Mouse (Mus musculus) midbrain, embryonic 16.5 days (tissue): Measurements from ENCODE around the gene Cntn2. TPM values are rescaled to one million over a fixed set of nuclear protein-coding genes. Genes with fewer than 3 reads are reported as not detected.

Experiments used
- ATAC-seq: fragments of 200-750 bp; cut with Nextera tagmentation; 2 replicates; pipeline ENCODE4 v1.8.0; 2017; ENCODE audit warnings: moderate TSS enrichment
- H3K27ac ChIP-seq: fragments of 300-500 bp; sonication (generic); 2 replicates; pipeline ENCODE4 v1.5.1; 2014; ENCODE audit warnings: mild to moderate bottlenecking, low read length, mixed read lengths
- H3K27me3 ChIP-seq: fragments of 300-500 bp; sonication (generic); 2 replicates; pipeline ENCODE4 v1.6.1; 2014; ENCODE audit warnings: low read depth, low read length, mixed read lengths; ENCODE audit not compliant: control insufficient read depth, insufficient read depth
- H3K36me3 ChIP-seq: fragments of 300-500 bp; sonication (generic); 2 replicates; pipeline ENCODE4 v1.6.1; 2014; ENCODE audit warnings: mild to moderate bottlenecking, low read length, moderate library complexity, mixed read lengths; ENCODE audit not compliant: control insufficient read depth, insufficient read depth
- H3K4me1 ChIP-seq: fragments of 300-500 bp; sonication (generic); 2 replicates; pipeline ENCODE4 v1.6.1; 2014; ENCODE audit warnings: mild to moderate bottlenecking, low read length, mixed read lengths; ENCODE audit not compliant: control insufficient read depth, insufficient read depth
- H3K4me2 ChIP-seq: fragments of 300-500 bp; sonication (generic); 2 replicates; pipeline ENCODE4 v1.6.1; 2014; ENCODE audit warnings: mild to moderate bottlenecking, low read length, mixed read lengths
- H3K4me3 ChIP-seq: fragments of 300-500 bp; sonication (generic); 2 replicates; pipeline ENCODE4 v1.5.1; 2014; ENCODE audit warnings: low read depth, mild to moderate bottlenecking, low read length, moderate library complexity, mixed read lengths
- H3K9ac ChIP-seq: fragments of 300-500 bp; sonication (generic); 2 replicates; pipeline ENCODE4 v1.6.1; 2014; ENCODE audit warnings: low read depth, low read length, mixed read lengths
- H3K9me3 ChIP-seq: fragments of 300-500 bp; sonication (generic); replicated peaks from 2 replicates; pipeline ENCODE4 v1.6.1; 2014; ENCODE audit warnings: mild to moderate bottlenecking, low read length, mixed read lengths; ENCODE audit not compliant: control insufficient read depth, poor library complexity, severe bottlenecking
- WGBS: fragments of 180-500 bp; shearing (Covaris S2); extraction: QIAGEN DNeasy Blood & Tissue Kit; methylation state at CpG from one replicate; pipeline ENCODE4 v1.1.7; 2014; 5-methylcytosine and 5-hydroxymethylcytosine counted together
- polyA plus RNA-seq: library from polyadenylated mRNA; unstranded; fragments of >200 nt; fragmentation: Nextera tagmentation; extraction: Ambion mirVana; gene quantifications from 2 replicates; pipeline ENCODE4 v1.2.1, GENCODE M21; 2015

The Cntn2 gene
- polyA plus RNA-seq, 1 experiment from 2014 or later, result 28.2 TPM

- no peak for ATAC-seq
- Histone ChIP-seq H3K4me2 (no peak overlapping the region), H3K9ac (no peak overlapping the region), H3K4me3 (no peak overlapping the region), H3K27me3 (no peaks in the 10 kb centered on the region), H3K27ac (no peak overlapping the region), H3K36me3 (peaks cover 14% of the 10 kb centered on the region), H3K4me1 (peaks cover 9% of the 10 kb centered on the region), H3K9me3 (no peaks in the 10 kb centered on the region)
- 42% methylated on average over 4 of the region's 4 CpGs for WGBS
These were observed 19.1 kb downstream of the Cntn2 start for GRCm38 (mm10) chr1:132523920-132524319.

GRCm38 (mm10) chr1:132523048-132523447 is 20.0 kb downstream of the Cntn2 start:
- H3K4me2 ChIP-seq, result no peak overlapping the region
- H3K27ac ChIP-seq, result no peak overlapping the region
- no peak for ATAC-seq
- 79% methylated on average over 8 of the region's 8 CpGs for WGBS
- H3K4me3 ChIP-seq, result no peak overlapping the region
- H3K36me3 ChIP-seq, result peaks cover 16% of the 10 kb centered on the region
- H3K9me3 ChIP-seq, result no peaks in the 10 kb centered on the region
- no peak overlapping the region for H3K9ac ChIP-seq
- H3K4me1 ChIP-seq, result peaks cover 9% of the 10 kb centered on the region
- H3K27me3 ChIP-seq, result no peaks in the 10 kb centered on the region

- Histone ChIP-seq H3K27ac (no peak overlapping the region), H3K9ac (no peak overlapping the region), H3K4me3 (no peak overlapping the region), H3K9me3 (no peaks in the 10 kb centered on the region), H3K4me1 (no peaks in the 10 kb centered on the region), H3K27me3 (no peaks in the 10 kb centered on the region), H3K36me3 (peaks cover 20% of the 10 kb centered on the region), H3K4me2 (no peak overlapping the region)
- ATAC-seq, result no peak
- WGBS, result 34% methylated on average over 2 of the region's 6 CpGs
These were observed 22.3 kb downstream of the Cntn2 start for GRCm38 (mm10) chr1:132520764-132521163.

- WGBS, result 87% methylated on average over 11 of the region's 11 CpGs
- ATAC-seq, result no peak
These were observed 23.3 kb downstream of the Cntn2 start for GRCm38 (mm10) chr1:132519734-132520133.

DNA sequence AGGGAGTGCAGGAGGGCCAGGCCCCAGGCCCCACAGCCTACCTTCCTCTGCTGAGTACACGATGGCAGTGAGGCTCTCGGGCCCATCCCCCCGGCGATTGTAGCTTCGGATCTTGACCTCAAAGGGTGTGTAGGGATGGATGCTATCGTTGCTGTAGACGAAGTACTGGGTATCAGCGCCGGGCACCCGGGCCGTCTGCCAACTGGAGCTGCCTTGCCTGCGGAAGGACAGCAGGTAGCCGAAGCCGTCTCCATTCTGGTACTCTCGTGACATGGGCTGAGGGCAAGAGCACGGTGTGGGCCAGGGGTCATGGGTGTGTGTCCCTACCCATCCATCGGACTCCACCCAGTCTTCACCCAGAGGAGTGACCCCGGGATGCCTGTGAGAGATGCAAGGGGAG is 24.4 kb downstream of the Cntn2 start:
- Histone ChIP-seq H3K27ac (no peak overlapping the region), H3K4me3 (no peak overlapping the region), H3K9me3 (no peaks in the 10 kb centered on the region), H3K9ac (no peak overlapping the region), H3K4me1 (no peaks in the 10 kb centered on the region), H3K27me3 (no peaks in the 10 kb centered on the region), H3K36me3 (peaks cover 26% of the 10 kb centered on the region), H3K4me2 (no peak overlapping the region)
- WGBS, result 90% methylated on average over 18 of the region's 18 CpGs
- ATAC-seq, result no peak

More at GRCm38 (mm10) chr1:132519734-132520133, 23.3 kb downstream of the Cntn2 start:
- Histone ChIP-seq H3K27me3 (no peaks in the 10 kb centered on the region), H3K36me3 (peaks cover 26% of the 10 kb centered on the region), H3K9me3 (no peaks in the 10 kb centered on the region), H3K9ac (no peak overlapping the region), H3K4me3 (no peak overlapping the region), H3K4me1 (no peaks in the 10 kb centered on the region), H3K27ac (no peak overlapping the region), H3K4me2 (no peak overlapping the region)

DNA sequence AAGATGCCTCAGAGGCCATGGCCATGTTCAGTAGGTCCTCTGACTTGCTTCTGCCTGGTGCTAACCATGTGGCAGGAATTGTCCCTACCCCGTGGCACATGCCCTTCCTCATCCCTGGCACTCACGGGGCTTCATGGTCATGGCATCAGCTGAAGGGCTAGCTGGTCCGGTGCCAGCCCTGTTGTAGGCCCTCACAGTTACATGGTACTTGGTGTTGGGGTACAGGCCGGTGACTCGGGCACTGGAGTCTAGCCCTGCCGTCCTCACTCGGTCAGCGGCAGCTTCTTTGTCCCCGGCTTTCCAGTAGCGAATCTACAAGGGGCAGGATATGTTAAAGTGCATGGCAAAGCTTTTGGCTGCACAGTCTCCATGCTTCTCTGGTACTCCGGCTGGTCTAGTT is 26.3 kb downstream of the Cntn2 start:
- Histone ChIP-seq H3K4me1 (no peaks in the 10 kb centered on the region), H3K4me3 (no peak overlapping the region), H3K9me3 (no peaks in the 10 kb centered on the region), H3K27ac (no peak overlapping the region), H3K4me2 (no peak overlapping the region), H3K9ac (no peak overlapping the region), H3K27me3 (no peaks in the 10 kb centered on the region), H3K36me3 (peaks cover 22% of the 10 kb centered on the region)
- WGBS, result 93% methylated on average over 11 of the region's 11 CpGs
- no peak for ATAC-seq

GRCm38 (mm10) chr1:132515339-132515738 is 27.7 kb downstream of the Cntn2 start:
- Histone ChIP-seq H3K4me1 (no peaks in the 10 kb centered on the region), H3K4me3 (no peak overlapping the region), H3K27me3 (no peaks in the 10 kb centered on the region), H3K36me3 (peaks cover 22% of the 10 kb centered on the region), H3K9me3 (no peaks in the 10 kb centered on the region), H3K4me2 (no peak overlapping the region), H3K9ac (no peak overlapping the region), H3K27ac (no peak overlapping the region)
- WGBS, result 92% methylated on average over 12 of the region's 12 CpGs
- ATAC-seq, result no peak

GRCm38 (mm10) chr1:132512106-132512505 is 30.9 kb downstream of the Cntn2 start:
- Histone ChIP-seq H3K27ac (no peak overlapping the region), H3K36me3 (peaks cover 14% of the 10 kb centered on the region), H3K9ac (no peak overlapping the region)

GRCm38 (mm10) chr1:132511521-132511920 is 31.5 kb downstream of the Cntn2 start:
- Histone ChIP-seq H3K27ac (peak overlapping the region; percentile 20; the same call in 1 of the 2 replicates), H3K4me2 (no peak overlapping the region), H3K9me3 (no peaks in the 10 kb centered on the region), H3K36me3 (peaks cover 12% of the 10 kb centered on the region), H3K4me1 (no peaks in the 10 kb centered on the region), H3K27me3 (no peaks in the 10 kb centered on the region), H3K4me3 (no peak overlapping the region), H3K9ac (no peak overlapping the region)
- 50% methylated on average over 8 of the region's 8 CpGs for WGBS
- ATAC-seq, result peak; percentile 23

More at GRCm38 (mm10) chr1:132512106-132512505, 30.9 kb downstream of the Cntn2 start:
- H3K27me3 ChIP-seq, result no peaks in the 10 kb centered on the region
- H3K4me2 ChIP-seq, result no peak overlapping the region
- no peak overlapping the region for H3K4me3 ChIP-seq
- 70% methylated on average over 8 of the region's 8 CpGs for WGBS
- H3K9me3 ChIP-seq, result no peaks in the 10 kb centered on the region
- no peak for ATAC-seq
- no peaks in the 10 kb centered on the region for H3K4me1 ChIP-seq
